Mouse (Mus musculus): ENCODE data around the gene Fhit. TPM values are rescaled to one million over a fixed set of nuclear protein-coding genes. Genes with fewer than 3 reads are reported as not detected.

Gene Fhit
- total RNA-seq, 1 experiment from 2014 or later: not detected

DNA sequence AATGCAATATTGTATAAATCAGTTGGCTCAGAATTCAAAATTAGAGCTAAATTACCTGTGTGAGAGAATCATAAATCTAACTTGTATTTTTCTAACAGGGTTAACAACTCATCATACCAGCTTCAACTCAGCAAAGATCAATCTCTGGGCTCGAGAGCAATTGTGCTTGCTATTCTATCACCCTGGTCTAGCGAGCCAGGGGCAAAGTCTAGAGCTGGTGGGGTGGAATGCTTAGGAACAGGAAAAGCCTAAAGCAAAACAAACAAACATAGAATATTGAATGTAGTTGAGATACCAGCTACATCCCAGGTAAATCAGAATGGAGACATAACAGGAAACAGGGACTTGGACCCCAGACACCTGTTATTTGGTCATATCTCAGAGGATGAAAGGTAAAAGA, 594.1 kb downstream of the Fhit start:
- ATAC-seq (replicated peaks; ENCODE audit: insufficient number of reproducible peaks, low FRiP score, low TSS enrichment, poor library complexity, severe bottlenecking): no peak

GRCm38 (mm10) chr14:10554755-10555154, 607.1 kb downstream of the Fhit start:
- ATAC-seq (replicated peaks; ENCODE audit: insufficient number of reproducible peaks, low FRiP score, low TSS enrichment, poor library complexity, severe bottlenecking): no peak

DNA sequence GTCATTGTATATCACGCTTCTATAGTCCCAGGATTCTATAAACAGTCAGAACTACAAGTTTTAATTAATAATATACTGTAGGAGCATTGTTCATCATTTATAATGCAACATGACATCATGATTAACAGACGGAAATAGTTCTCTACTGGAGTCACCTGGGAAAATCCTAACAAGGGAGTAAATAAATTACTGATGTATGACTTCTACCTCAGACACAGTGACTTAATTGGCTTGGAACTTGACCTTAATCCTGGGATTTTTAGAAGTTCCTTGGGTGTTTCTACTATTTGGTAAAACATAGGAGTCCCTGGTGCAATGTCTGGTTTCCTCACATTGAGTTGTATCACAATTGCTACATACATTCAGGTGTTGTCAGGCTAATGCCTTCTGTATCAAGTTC, 613.2 kb downstream of the Fhit start:
- ATAC-seq (replicated peaks; ENCODE audit: insufficient number of reproducible peaks, low FRiP score, low TSS enrichment, poor library complexity, severe bottlenecking): no peak

DNA sequence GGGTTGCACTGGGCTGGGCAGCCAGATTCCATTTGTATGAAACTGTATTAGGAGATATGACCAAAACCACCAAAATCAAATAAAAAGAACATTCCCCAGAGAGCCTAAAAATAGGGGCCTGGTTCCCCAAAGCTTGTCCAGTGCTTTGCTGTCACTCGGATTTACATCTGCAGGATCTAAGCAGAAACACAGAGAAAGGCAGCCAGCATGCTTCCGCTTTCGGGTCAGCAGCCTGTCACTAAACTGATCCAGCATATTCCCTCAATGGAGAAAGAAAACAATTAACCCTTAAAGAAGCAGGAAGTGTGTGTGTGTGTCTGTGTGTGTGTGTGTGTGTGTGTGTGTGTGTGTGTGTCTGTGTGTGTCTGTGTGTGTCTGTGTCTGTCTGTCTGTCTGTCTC, 615.9 kb downstream of the Fhit start:
- no peak for ATAC-seq (replicated peaks; ENCODE audit: insufficient number of reproducible peaks, low FRiP score, low TSS enrichment, poor library complexity, severe bottlenecking)

DNA sequence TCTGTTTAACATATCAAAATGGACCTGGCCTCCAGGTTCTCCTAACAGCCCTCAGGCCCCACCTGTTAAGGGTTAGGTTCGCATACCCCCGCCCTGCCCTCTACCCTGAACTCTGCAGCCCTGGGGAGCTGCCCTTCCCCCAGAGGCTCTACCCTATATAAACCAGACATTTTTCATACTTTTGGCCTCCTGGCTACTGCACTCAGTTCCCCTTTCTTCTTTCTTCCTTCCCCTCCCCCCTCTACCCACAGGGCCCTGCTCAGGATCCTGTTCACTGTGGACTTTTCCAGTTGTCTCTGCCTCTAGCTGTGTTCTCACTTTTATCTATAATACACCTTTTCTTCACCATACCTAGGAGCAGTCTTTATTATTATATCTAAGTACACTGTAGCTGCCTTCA, 627.0 kb downstream of the Fhit start:
- ATAC-seq (replicated peaks; ENCODE audit: insufficient number of reproducible peaks, low FRiP score, low TSS enrichment, poor library complexity, severe bottlenecking): no peak

DNA sequence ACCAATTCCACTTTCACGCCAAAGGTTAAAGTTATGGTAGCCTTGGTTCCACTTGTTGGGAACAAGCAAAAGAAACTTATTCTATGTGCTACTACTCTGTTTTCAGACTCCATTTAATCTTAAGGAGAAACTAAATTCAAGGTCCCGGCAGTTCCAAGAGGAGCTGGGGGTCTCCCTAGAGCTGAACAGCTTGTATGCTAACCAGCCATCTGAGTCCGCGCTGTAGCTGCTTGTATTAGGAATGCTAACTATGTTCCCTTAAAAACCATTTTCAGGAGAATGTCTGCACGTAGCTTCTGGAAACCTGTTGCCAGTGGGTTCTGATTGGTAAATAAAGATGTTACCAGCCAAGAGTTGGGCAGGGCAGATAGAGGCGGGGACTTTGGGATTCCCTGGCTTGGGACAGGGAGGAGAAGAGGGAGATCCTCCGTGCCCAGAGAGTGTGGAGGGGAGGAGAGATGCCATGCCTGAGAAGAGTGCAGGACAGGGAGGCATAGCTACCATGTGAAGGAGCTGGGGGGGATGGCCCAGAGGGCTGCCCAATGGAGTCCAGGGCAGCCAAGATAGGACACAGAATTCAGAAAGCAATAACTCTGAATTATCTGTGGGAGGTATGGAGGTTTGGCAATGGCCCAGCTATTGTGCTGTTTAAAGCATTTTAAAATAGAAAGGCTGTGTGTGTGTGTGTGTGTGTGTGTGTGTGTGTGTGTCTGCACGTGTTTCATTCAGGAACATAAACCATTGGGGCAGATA, 629.9 kb downstream of the Fhit start:
- ATAC-seq (replicated peaks; ENCODE audit: insufficient number of reproducible peaks, low FRiP score, low TSS enrichment, poor library complexity, severe bottlenecking): no peak

DNA sequence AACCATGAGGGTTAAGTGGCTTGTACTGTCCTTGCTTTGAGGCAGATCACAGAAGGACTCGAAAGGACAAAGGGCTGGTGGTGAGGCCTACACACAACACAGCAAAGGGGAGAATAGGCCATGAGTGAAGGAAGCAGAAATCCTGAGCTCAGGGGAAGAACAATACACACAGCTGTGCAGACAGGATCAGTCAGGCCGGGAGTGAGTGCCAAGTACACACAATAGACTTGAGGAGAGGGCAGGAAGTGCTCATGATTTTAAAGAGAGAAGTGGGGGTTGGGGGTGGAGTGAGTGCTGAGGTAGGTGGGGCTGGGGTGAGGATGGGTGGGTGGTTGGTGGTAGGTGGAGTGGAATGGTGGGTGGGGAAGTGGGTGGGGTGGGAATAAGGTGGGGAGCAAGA, 635.0 kb downstream of the Fhit start:
- ATAC-seq (replicated peaks; ENCODE audit: insufficient number of reproducible peaks, low FRiP score, low TSS enrichment, poor library complexity, severe bottlenecking): no peak

DNA sequence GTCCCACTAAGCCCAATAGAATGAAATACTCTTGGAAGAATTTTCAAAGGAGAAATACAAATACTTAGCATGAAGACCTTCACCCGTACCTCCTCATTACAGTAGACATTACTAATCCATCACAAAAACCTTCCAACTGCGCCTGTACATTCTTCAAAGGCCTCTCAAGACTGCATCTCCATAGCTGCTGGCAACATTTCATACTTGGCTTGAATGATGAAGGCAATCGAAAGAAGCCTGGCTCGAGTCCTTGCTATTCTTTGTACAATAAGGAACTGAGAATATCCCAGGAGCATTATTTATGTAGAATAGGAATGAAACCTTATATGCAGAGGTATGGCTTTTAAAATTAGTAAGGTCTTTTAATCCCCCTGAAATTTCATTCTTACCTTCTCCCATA, 636.0 kb downstream of the Fhit start:
- ATAC-seq (replicated peaks; ENCODE audit: insufficient number of reproducible peaks, low FRiP score, low TSS enrichment, poor library complexity, severe bottlenecking): no peak

GRCm38 (mm10) chr14:10514026-10514425, 647.8 kb downstream of the Fhit start:
- no peak for ATAC-seq (replicated peaks; ENCODE audit: insufficient number of reproducible peaks, low FRiP score, low TSS enrichment, poor library complexity, severe bottlenecking)

GRCm38 (mm10) chr14:10509252-10509651, 652.6 kb downstream of the Fhit start:
- ATAC-seq (replicated peaks; ENCODE audit: insufficient number of reproducible peaks, low FRiP score, low TSS enrichment, poor library complexity, severe bottlenecking): no peak

GRCm38 (mm10) chr14:10507560-10507959, 654.3 kb downstream of the Fhit start:
- ATAC-seq (replicated peaks; ENCODE audit: insufficient number of reproducible peaks, low FRiP score, low TSS enrichment, poor library complexity, severe bottlenecking): no peak

- ATAC-seq (replicated peaks; ENCODE audit: insufficient number of reproducible peaks, low FRiP score, low TSS enrichment, poor library complexity, severe bottlenecking): no peak
Measured at GRCm38 (mm10) chr14:10485798-10486197, 676.0 kb downstream of the Fhit start.

GRCm38 (mm10) chr14:10482851-10483613, 678.8 kb downstream of the Fhit start:
- ATAC-seq (replicated peaks; ENCODE audit: insufficient number of reproducible peaks, low FRiP score, low TSS enrichment, poor library complexity, severe bottlenecking): no peak

DNA sequence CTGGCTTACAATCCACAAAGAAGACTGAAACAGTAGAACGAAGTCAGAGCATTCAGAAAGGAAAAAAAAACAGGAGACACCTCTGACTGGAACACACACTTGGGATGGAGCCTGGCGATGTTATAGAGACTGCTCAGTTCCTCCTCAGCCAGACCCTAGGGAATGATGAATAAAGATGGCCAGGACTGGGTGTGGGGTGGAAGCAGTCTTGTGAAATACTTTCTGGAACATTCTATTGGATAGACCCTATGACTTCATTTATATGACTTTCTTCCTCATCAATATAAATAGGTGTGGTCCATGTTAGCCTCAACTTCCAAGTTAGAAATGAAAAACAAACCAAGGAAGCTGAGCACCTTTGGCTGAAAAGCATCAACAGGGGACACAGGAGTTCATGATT, 680.5 kb downstream of the Fhit start:
- no peak for ATAC-seq (replicated peaks; ENCODE audit: insufficient number of reproducible peaks, low FRiP score, low TSS enrichment, poor library complexity, severe bottlenecking)

GRCm38 (mm10) chr14:10480681-10481080, 681.2 kb downstream of the Fhit start:
- ATAC-seq (replicated peaks; ENCODE audit: insufficient number of reproducible peaks, low FRiP score, low TSS enrichment, poor library complexity, severe bottlenecking): no peak

DNA sequence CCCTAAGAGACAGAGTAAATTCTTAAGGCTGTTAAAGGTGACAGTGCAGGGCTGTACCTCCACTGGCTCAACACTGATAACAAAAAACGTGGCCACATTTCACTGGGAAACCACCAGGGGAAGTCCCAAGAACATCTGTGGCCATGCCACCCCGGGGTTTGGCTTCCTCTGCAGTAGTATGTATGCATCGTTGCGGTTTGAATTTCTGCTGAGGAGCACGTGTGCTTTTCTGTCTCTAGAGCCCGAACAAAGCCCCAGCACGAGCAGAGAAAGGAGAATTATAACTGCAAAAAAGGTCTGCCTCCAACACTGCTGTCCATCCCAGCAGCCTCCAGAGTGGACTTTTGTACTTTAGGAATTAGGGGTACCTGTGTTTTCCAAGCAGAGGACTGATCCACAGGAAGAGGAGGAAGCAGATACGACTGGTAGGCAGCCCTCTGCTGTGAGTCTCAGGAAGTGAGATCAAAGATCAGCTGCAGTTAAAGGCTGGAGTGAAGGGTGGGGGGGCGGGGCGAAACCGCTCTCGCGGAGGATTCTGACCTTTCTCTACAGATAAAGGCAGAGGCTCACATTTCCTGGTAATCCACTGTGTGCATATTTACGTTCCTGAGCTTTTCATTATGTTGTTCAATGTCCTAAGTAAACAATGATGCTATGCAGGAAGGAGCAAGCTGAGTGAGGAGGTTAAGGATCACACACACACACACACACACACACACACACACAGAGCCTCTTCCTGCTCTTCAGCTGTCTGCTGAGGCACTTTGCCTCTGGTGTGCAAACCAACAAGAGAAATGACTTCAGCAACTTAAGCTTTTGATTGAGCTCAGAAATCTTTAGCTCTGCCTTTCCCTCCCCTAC, 708.6 kb downstream of the Fhit start:
- peak; percentile 93 for ATAC-seq (replicated peaks; ENCODE audit: insufficient number of reproducible peaks, low FRiP score, low TSS enrichment, poor library complexity, severe bottlenecking)

DNA sequence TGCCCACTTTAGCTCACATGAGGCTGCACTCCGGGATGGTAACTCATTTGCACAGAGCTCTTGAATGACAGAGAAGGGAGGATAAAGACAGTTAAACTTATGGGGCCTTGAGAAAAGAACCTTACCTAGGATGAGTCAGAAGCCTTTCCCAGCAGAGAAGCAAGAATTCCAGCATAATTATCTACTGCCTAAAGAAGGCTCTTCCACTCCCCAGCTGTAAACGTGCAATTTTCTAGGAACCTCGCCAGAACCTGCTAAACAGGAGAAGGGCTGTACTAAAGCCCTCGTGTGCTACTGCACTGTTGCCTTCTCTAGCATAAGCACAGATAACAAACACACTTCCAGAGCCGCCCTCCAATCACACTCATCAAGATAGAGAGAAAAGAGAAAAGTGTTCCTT, 709.6 kb downstream of the Fhit start:
- ATAC-seq (replicated peaks; ENCODE audit: insufficient number of reproducible peaks, low FRiP score, low TSS enrichment, poor library complexity, severe bottlenecking): no peak

- no peak for ATAC-seq (replicated peaks; ENCODE audit: insufficient number of reproducible peaks, low FRiP score, low TSS enrichment, poor library complexity, severe bottlenecking)
Measured at GRCm38 (mm10) chr14:10445360-10445759, 716.5 kb downstream of the Fhit start.

DNA sequence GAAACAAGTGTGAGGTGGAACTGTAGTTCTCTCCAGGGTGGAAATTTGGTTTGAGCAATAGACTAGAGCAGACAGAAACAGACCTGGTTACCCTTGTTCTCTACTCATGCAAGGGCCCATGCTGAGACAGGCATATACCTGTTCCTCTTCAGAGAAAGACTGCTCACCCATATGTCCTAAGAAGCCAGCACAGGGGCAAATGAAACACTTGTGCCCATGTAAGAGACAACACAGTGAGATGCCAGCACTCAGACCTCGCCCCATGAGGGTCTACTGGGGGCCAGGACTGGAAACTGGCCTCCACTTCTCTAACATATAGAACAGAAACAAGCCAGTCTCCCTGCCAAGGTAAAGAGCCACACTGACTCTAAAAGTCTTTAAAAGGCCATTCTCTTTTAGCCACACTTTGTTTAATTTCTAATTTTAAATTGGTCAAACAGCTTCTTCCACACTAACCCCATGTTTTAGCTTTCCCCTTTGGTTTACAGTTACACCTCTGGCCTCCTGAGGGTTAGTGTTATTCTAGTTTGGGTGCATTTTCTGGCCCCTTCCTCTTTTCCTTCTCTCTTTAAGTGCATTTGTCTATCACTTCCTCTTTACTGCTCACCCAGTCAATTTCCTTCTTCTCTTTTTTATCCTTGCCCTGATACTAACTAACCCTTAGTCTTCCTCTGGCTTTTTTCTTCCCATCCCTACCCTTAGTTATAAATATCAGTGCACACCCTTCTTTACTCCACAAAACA, 722.7 kb downstream of the Fhit start:
- peak; percentile 53; the same call in 1 of the 2 replicates for ATAC-seq (replicated peaks; ENCODE audit: insufficient number of reproducible peaks, low FRiP score, low TSS enrichment, poor library complexity, severe bottlenecking)

All from monocyte, adult 5-6 weeks (primary cell).